ENCODE assay signal across 7 mouse cellular contexts in the genomic region with DNA sequence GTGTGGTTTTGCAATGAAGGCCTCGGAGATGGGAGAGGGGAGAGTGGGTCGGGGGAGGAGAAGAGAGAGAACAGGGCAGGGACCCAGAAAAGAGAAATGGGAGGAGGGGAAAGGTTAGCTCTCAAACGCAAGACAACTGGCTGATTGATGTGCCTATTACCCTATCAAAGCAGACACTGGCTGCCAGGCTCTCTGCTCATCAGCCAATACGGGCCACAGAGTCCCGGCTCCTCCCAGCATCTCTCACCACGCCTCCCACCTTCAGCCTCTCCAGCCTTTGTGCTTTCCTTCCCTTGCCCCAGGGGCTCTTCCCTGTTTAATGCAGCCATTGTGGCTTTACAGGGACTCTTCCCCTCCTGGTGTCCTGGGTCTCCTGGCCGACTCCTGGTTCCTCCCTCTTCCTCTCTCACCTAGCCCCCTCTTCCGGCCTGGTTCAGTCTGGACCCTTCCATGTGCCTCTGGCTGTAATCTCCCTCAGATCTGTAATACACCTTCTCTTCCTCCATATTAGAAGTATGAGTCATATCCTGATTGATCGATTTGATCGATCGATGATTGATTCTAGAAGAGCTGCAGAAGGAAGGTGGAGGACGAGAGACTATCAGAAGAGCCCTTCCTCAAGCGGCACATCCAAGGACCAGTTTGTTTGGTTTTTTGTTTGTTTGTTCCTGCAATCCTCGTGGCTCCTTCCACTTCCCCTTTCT. TPM values are rescaled to one million over a fixed set of nuclear protein-coding genes. Genes with fewer than 3 reads are reported as not detected.
DNase-seq lines count a peak whose midpoint lies in the region; ATAC-seq lines count a peak whose summit lies in the region.

No protein-coding gene starts in this region.

- H3K9me3 ChIP-seq in hindbrain, embryonic 11.5 days (ENCODE audit: control insufficient read depth, low read length) = no peaks in the 10 kb centered on the region

- DNase-seq in MN1 (ENCODE audit: low spot score) = peak; percentile 99
- peak; percentile 76 for DNase-seq in brain, embryonic 18.5 days (ENCODE audit: low read depth, low spot score)
- DNase-seq in forelimb bud, embryonic 11.5 days (ENCODE audit: low read depth, low spot score) = peak; percentile 77
- peak; percentile 85 for DNase-seq in hindbrain, embryonic 11.5 days (ENCODE audit: low spot score)
- DNase-seq in layer of hippocampus, adult 9-10 months (ENCODE audit: low spot score) = peak; percentile 56
- peak; percentile 88 for DNase-seq in lung, postnatal 10 days
- peak; percentile 49 for DNase-seq in retina, postnatal 7 days (ENCODE audit: low read depth, low spot score)

- H3K9ac ChIP-seq in hindbrain, embryonic 11.5 days (ENCODE audit: low read depth, low read length) = peak overlapping the region; percentile 52

- H3K27ac ChIP-seq in hindbrain, embryonic 11.5 days (ENCODE audit: low read depth, low read length) = peak overlapping the region; percentile 70

- H3K36me3 ChIP-seq in hindbrain, embryonic 11.5 days (ENCODE audit: control insufficient read depth, insufficient read depth, low read length) = no peaks in the 10 kb centered on the region

- ATAC-seq in hindbrain, embryonic 11.5 days (ENCODE audit: low FRiP score) = peak; percentile 98

- no peaks in the 10 kb centered on the region for H3K4me1 ChIP-seq in hindbrain, embryonic 11.5 days (replicated peaks; ENCODE audit: control insufficient read depth, insufficient read depth, low read length)

- no peak overlapping the region for H3K4me2 ChIP-seq in hindbrain, embryonic 11.5 days (replicated peaks; ENCODE audit: low read depth, low read length)

- WGBS in hindbrain, embryonic 11.5 days = 40% methylated on average over 14 of the region's 14 CpGs

- H3K4me3 ChIP-seq in hindbrain, embryonic 11.5 days (ENCODE audit: low read depth, low read length) = no peak overlapping the region

- no peaks in the 10 kb centered on the region for H3K27me3 ChIP-seq in hindbrain, embryonic 11.5 days (ENCODE audit: control insufficient read depth, insufficient read depth, low read length)

RNA-seq across cellular contexts. Expression of gene Pcbd1, which starts 8.8 kb away (rescaled TPM):
- 20.3 and 23.8 TPM in 2 replicates for polyA plus RNA-seq in hindbrain, embryonic 11.5 days (2014; fragmentation: Nextera tagmentation; extraction: Ambion mirVana)

Comparison
In these comparisons a context has a peak if more than half of its experiments do, and no peak if none do; other contexts are left out.
1. DNase-seq: peak in every context shown above with its lines; median percentile 99 in MN1; 88 in lung, postnatal 10 days; 85 in hindbrain, embryonic 11.5 days; 77 in forelimb bud, embryonic 11.5 days; 76 in brain, embryonic 18.5 days; 56 in layer of hippocampus, adult 9-10 months; 49 in retina, postnatal 7 days.